Mouse (Mus musculus) heart, postnatal 36 days (tissue): ENCODE results near the gene Serpina1e. TPM values are rescaled to one million over a fixed set of nuclear protein-coding genes. Genes with fewer than 3 reads are reported as not detected.

ENCODE experiments used
- DNase-seq, 2 experiments: peaks; one replicate each; pipeline ENCODE4 v3.0.0; 2021 to 2022
- intact Hi-C: fragments of 180-260 bp; cut with DNase I; formaldehyde crosslinking; loops from one replicate; pipeline ENCODE4 v1.15.1; 2025
- total RNA-seq, 2 experiments: library from RNA; stranded (reverse); gene quantifications; 2 replicates each; pipeline ENCODE4 v1.2.3; 2021

Serpina1e gene
- under 1 TPM in 1 of 2 experiments, not detected in 1; 0.28 TPM for total RNA-seq

DNA sequence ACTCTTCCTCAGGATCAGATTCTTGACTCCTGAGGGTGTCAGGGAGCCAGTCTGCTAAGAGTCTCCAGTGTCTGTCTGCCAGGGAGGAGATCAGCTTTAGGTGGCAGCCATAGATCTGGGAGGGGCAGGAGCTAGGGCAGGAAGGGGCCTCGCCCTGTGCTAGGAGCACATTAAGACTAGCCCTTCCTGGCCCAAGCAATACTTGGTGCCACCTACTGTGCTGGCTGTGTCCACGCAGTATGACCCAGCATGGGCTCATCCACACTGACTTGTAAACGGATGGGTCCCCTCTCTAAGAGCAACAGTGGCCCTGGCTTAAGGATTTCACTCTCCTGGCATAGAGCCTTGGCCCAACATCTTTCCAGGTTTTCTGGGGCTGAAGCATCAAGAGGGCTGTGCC lies at the start of gene Serpina1e:
Gene Serpina1e, minus strand, starts transcription at position 178 of the 400 bp plus-strand sequence.
- no peak for DNase-seq
- intact Hi-C loops: no loop called here

DNA sequence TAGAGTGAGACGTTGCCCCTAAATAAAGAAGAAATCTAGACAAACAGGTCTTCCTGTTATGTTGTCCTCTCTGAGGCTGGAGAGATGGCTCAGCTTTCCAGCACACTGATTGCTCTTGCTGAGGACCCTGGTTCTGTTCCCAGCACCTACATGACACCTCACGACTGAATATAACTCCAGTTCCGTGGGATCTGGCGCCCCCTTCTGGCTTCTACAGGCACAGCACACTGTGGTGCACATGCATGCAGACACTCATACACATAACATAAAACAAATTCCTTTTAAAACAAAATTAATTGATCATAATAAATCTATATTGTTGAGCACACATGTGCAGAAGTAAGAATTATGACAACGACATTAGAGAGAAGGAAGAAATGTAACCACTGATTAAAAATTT lies 45.9 kb upstream of the Serpina1e start:
- no peak for DNase-seq
- intact Hi-C loops: no loop called here

DNA sequence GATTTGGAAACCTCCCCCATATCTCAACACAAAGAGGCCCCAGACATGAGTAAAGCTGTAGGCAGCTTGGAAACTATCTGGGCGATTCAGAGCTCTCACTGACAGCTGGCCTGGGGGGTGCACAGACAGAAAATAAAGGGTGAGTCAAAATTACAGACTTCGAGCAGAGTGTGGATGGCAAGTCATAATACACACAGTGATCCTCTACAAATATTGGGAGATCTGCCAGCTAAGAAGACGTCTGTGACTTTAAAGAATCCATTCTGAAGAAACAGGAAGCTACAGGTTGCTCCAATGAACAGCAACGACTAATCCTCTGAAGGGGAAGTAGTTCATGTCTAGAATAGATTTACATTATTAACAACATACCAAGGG lies 44.5 kb upstream of the Serpina1e start:
- intact Hi-C loops: no loop called here
- no peak for DNase-seq

DNA sequence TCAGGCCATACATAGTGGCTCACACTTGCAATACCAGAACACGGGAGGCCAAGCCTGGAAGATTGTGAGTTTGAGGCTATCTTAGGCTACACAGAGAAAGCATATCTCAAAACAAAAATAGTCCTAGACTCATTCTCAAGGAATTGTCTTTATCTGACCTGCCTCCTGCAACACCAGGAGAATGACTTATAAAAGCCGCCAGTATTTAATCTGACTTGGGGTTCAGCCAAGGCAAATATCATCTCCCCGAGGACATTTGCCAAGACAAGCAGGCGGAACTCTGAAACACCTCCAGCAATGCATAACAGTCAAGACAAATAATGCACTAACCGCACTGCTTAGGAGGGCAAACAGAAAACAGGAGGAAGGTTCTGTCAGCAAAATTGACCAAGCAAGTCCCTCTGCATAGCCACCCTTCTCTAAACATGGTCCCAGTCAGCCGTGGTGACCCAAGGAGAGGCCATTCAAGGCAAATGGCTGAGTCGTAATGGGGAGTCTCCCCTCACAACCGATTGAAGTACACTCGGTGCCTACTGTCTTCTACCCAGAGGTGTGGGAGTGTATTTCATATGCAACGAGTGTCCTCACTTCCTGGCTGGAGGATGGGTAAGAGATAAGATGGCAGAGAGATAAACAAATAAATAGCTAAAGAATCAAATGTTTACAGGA lies 43.9 kb upstream of the Serpina1e start:
- intact Hi-C loops: no loop called here
- DNase-seq: peak; percentile 34 to 47

DNA sequence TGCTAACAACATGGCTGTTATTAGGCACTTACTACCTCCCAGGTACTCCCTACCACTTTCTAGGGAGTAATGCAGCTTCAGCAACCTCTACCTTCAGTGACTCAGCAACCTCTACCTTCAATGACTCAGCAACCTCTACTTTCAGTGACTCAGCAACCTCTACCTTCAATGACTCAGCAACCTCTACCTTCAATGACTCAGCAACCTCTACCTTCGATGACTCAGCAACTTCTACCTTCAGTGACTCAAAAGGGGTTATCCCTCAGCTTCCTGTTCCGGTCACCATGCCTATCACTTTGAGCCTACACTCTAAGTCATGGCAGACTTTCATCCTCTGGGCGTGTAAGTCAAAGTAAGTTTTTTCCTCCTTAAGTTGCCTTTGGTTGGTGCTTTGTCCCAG lies 41.8 kb upstream of the Serpina1e start:
- DNase-seq: no peak
- intact Hi-C loops: no loop called here

DNA sequence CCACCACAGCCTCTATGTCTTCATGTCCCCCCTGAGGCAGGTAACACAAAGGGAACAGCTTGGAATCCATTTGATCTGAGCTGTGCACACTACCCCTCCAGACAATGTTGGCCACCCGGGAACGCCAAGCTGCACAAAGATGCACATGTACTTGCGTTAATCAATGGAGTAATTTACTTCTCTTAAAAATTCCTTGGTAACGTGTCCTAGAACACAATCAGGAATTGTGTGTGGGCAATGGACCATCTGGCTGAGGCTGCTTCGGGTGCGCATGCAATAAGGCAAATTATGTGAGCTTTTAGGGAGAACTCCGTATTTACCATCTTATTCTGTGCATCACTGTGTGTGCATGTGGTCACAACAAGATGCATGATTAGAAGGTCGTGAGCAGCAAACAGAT lies 40.8 kb upstream of the Serpina1e start:
- no peak for DNase-seq

DNA sequence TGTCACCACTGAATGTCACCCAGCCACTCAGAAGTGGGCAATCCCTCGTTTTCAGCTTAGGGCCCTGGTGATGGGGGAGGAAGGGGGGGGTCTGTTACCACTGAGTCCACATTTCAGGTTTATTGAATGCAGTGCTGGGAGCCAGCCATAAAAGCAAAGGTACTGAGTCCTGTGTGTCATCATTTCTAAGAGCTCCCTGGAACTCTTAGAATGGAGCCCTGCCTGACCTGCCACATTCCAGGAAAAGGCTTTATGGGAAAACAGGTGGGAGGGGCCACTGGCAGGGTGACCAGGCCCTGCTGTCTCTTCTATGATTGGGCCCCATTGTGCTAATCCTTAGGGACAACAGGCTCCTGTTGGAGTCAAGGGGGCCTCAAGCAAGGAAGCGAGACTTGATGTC lies 37.7 kb upstream of the Serpina1e start:
- intact Hi-C loops: loop anchor here (10.0 kb wide), 1 partner anchor 178 kb away; no protein-coding TSS in a partner anchor
- no peak for DNase-seq

More for the DNA sequence above, 40.8 kb upstream of the Serpina1e start:
- intact Hi-C loops: loop anchor here (10.0 kb wide), 1 partner anchor 175 kb away; no protein-coding TSS in a partner anchor

DNA sequence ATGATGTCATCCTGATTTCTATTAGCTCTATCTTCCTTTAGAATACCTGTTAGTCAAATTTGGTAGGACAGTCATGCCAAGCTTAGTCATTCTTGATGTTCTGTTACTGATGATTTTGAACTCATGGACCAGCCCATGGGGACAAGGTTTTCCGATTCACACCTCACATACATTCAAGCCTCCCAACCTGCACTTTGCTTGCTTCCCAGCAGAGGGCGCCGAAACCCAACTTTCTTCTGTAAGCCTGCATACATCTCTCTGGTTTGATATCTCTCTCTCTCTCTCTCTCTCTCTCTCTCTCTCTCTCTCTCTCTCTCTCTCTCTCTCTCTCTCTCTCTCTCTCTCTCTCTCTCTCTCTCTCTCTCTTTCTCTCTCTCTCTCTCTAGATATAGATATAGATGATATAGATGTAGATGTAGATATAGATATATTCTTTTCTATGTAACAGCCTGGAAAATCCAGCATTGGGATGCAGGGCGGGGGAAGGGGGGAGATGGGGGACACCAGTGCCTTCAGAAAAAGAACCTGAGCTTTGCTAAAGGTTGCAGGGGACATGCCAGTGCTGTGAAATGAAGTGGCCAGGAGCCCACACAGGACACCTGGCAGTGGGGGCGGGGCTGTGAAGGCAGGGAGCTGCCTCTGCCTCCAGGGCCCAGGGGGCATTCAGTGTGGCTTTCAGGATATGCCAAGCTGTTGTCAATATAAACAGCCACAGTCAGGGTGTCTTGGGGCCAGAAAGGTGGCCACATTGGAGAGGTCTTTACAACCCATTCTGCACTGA lies 36.7 kb upstream of the Serpina1e start:
- peak; percentile 57 to 79 for DNase-seq
- intact Hi-C loops: loop anchor here (1.0 to 10.0 kb wide), 4 partner anchors 35 to 423 kb away; no protein-coding TSS in a partner anchor

DNA sequence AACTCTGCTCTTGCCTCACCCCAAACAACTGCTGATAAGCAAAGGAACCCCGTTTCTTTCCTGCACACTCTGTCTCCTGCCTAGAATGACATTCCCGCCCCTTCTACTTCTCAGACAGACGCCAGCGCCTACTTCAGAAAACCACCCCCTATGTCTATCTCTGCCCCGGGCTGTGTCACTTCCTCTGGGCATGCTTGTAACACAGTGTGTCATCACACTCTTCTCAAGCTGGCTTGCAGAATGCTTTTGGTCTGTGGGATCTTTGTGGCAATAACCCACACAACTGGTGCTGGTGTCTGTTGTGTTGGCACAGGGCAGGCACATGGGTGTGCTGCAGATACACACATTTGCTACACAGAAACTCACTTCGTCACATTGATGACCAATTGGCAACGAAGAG lies 34.2 kb upstream of the Serpina1e start:
- intact Hi-C loops: loop anchor here (10.0 kb wide), 1 partner anchor 182 kb away; no protein-coding TSS in a partner anchor
- no peak for DNase-seq

DNA sequence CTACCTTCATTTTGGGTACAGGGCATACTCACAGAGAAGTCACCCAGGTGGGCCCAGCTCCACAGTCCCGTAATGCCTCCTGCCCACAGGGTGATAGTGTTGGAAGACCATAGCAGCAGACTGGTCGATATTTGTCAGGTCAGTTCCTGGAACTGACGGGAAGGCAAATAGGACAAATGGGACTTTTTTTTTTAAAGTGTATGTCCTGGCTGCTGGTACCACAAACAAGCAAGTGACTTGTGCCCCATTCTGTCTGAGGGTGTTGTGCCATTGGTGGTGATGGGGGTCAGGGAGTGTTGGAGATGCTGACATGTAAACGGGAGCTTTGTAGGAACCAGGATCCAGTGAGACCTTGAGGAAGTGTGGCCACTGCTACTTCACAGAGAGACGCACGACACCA lies 31.1 kb upstream of the Serpina1e start, which contains the start of gene Serpina11:
Gene Serpina11, minus strand, starts transcription at position 101 of the 400 bp plus-strand sequence.
- no peak for DNase-seq
- intact Hi-C loops: loop anchor here (10.0 kb wide), 1 partner anchor 185 kb away; no protein-coding TSS in a partner anchor

DNA sequence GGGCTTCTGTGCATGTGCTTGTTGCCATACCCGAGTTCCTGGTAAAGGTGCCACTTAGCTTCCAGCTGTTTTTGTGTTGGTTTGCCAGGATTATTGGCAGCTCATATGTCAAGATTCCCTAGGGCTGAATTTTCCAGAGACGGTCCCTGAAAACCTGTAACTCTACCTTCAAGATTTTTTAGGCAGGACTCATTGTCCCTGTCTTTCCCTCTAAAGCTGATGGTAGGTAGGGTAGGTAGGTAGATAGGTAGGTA lies 30.7 kb upstream of the Serpina1e start:
- intact Hi-C loops: no loop called here
- no peak for DNase-seq

DNA sequence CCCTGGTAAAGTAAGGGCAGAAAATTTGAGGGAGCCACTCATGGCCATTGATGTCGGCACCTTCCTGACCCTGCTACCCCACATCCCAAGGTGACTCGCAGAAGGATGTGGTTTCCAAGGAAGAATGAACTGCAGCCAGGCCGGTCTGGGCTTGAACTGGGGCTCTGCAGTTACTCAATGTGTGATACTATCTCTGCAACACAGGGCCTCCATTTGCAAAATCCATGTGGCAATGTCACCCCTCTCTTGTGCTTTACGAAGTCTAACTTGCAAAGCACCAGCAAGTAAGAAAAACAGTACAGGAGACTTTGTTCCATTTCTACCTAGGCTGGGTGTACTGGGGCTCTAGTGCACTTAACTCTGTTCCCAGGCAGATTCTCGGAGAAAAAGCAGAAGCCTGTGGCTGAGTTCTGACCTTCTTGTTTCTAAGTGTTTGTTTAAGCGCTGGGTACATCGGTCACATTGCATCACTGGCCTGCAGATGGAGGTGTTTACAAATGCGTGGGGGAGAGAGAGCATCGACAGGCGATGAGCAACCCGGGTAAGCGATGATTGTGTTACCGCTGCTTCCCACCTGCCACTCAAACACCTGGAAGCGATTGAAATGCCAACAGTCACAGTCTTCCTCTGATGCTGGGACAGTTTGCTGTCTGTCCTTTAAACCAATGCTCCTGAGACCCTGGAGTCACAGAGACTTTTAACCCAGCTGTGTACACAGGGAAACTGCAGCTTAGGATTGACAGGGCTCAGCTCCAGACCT lies 30.2 kb upstream of the Serpina1e start:
- DNase-seq: no peak
- intact Hi-C loops: no loop called here

DNA sequence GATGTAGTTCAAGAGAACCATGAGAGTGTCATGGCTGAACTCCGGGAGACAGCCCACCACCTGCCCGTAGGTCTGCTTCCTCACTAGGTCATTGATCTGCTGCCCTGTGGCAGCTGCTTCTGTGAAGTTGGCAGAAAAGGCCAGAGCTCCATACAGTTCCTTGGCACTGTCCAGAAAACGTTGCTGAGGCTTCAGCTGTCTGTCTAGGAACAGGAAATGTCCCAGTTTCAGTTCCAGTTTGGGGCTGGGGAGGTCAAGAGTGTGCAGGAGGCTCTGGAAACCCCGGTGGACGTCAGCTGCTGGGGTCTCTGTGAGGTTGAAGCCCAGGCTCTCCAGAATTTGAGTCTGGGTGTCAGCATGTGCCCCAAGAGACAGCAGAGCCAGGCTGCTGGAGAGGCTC lies 27.1 kb upstream of the Serpina1e start:
- intact Hi-C loops: no loop called here
- no peak for DNase-seq

DNA sequence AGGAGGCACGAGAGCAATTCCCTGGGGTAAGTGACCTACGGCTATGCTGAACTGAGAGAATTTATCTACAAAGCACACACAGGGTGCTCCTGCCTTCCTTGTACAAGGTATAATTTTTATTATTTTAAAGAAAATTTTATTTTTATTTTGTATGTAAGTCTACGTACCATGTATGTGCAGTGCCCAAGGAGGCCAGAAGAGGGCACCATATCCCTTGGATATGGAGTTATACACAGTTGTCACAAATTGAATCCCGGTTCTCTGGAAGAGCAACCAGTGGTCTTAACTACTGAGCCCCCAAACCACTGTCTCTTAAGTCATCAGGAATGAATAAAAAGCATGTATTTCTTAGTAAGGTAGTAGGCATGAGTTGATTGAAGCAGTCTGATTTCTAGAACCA lies 26.2 kb upstream of the Serpina1e start:
- intact Hi-C loops: no loop called here
- DNase-seq: peak; percentile 32 to 60

DNA sequence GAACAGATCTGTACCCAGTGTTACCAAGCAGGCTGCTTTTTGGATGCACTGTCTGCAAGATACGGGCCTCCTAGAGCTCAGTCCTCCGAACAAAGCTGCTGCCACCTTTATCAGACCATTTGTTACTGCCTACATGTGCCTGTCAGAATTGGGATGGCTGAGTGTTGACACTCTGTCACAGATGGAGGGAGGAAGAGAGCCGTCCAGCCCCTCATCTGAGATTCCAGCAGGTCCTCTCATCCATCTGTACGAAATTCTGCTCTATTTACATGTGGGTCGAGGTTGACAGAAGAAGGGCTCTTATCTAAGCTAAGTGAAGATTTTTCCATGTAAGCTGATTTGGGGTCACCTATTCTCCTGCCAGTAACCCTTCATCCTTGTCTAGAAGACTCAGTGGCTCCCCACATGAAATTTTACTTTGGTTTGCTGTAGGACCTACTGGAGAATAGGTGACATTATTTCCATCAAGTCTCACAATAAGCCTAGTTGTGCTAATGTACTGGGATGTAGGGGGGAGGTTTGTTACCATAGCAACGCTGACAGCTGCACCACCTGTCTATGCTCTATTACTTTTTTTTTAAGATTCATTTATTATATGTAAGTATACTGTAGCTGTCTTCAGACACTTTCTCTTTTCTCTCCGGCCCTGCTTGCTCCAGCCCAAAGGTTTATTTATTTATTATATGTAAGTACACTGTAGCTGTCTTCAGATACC lies 23.0 kb upstream of the Serpina1e start:
- intact Hi-C loops: no loop called here
- no peak for DNase-seq

DNA sequence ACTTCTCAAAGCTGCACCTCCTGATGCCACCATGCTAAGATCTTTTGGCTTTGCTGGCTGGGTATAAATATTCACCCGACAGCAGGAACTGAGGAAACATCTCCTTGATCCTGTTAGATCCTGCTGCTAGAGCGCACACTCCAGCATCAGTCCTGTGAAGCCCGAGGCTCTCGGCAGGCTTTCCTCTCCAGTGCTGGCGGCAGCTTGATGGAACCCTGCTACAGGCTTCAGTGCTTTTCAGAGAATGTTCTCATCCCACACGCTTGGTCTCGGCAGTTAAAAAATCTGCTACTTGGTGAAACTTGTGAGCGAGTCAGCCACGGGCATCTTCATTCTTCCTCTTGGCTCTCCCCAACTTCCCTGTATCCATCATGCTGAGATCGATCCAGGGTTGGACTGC lies 19.5 kb upstream of the Serpina1e start:
- DNase-seq: no peak
- intact Hi-C loops: no loop called here

DNA sequence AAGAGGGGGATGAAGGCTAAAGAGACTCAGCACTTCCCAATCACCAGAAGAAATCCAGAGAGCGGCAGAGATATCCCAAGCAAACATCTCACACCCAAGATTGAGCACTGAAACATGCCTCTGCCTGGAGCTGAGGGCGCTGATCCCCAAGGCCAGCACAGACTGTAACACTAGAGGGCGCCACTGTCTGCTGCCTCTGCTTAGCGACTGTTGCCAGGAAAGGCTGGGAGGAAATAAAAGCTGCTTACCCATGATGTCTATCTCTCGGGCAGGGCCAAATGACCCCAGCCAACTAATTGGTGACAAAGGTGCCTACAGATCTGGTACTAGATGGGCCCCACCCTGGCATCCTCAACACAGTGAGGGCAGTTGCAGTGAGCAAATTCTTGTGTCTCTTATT lies 19.1 kb upstream of the Serpina1e start:
- intact Hi-C loops: no loop called here
- DNase-seq: no peak

DNA sequence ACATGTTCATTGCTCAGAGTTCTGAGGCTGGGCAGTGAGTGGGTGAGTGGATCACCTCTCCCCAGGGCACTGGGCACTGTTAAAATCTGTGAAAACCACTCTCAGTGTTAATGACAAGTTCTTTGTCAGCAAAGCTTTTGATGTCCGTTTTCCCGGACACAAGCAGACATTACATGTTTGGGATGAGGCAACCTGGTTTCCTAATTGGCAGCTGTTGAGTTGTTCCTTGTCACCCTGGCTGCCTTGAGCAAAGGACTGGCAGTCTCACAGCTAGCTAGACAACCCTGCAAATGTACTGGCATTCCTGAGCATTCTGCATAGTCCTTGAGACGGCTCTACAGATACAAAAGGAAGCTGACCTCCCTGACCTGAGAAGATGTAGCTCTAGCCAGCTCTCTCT lies 18.3 kb upstream of the Serpina1e start:
- no peak for DNase-seq
- intact Hi-C loops: no loop called here

DNA sequence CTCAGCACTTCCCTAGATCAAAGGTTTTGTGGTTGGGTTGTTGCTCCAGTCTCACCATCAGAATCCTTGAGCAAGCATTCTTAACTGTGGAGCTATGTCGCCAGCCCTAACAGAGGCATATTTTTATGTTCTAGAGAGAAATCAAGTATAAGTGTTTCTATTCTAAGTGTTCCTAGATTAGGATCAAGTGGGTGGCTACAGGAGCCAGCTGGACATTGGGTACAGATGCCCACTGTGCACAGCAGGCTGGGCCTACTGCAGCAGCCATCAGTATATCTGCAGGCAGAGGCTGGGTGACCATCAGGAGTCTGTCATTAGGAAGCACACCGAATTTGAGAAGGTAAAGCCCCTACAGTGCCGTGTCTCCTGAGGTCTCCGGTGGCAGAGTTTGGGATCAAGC lies 12.3 kb upstream of the Serpina1e start:
- intact Hi-C loops: no loop called here

DNA sequence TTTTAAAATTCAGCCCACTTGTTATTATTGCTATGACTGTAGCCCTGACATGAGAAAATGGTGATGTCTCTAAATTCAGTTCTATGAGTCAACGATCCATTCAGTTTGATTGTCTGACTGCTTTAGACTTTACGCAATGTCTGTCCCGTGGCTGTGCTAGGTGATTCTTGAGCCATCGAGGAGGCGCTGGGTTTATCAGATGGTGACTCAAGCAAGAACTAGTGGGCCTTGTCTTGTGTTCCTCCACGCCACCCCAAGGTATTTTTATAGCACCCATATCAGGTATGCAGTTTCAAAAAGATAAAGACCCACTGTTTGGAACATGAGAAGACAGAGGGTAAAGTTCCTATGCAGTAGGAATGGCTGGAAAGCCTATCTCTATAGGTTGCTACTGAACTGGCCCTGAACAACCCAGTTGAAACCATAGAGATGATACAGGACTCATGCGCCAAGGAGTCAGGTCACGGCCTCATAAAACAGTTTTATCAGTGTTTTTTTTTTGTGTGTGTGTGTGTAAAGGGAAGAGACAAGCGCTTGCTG lies 10.9 kb upstream of the Serpina1e start:
- intact Hi-C loops: no loop called here
- no peak for DNase-seq

More for the DNA sequence above, 12.3 kb upstream of the Serpina1e start:
- DNase-seq: no peak
